Mouse (Mus musculus) ovary, postnatal 36 days (tissue): ENCODE results near the gene Fam161a.

ENCODE experiments used
- DNase-seq: peaks from one replicate; pipeline ENCODE4 v3.0.0; 2022; ENCODE audit warnings: low spot score, mixed read lengths

Fam161a gene

GRCm38 (mm10) chr11:22990393-22991126 lies 16.8 kb upstream of the Fam161a start, which contains the start of gene Cct4:
Cct4 (plus strand) TSS chr11:22990519.
- DNase-seq, result peak; percentile 94

GRCm38 (mm10) chr11:22991218-22991835 lies 16.0 kb upstream of the Fam161a start:
- no peak for DNase-seq

GRCm38 (mm10) chr11:22994271-22994670 lies 13.1 kb upstream of the Fam161a start:
- no peak for DNase-seq

GRCm38 (mm10) chr11:22995461-22995860 lies 11.9 kb upstream of the Fam161a start:
- DNase-seq, result no peak

- DNase-seq, result no peak
These were observed 9.0 kb upstream of the Fam161a start for GRCm38 (mm10) chr11:22998308-22998707.

- DNase-seq, result no peak
These were observed 2.1 kb upstream of the Fam161a start for GRCm38 (mm10) chr11:23005276-23005675.

GRCm38 (mm10) chr11:23007166-23007480 lies 208 bp upstream of the Fam161a start:
- DNase-seq, result no peak

GRCm38 (mm10) chr11:23008181-23008823 lies 971 bp downstream of the Fam161a start:
- DNase-seq, result peak; percentile 85

GRCm38 (mm10) chr11:23008824-23009200 lies 1.5 kb downstream of the Fam161a start:
- no peak for DNase-seq

GRCm38 (mm10) chr11:23013096-23013495 lies 5.8 kb downstream of the Fam161a start:
- DNase-seq, result no peak

- DNase-seq, result no peak
These were observed 6.4 kb downstream of the Fam161a start for GRCm38 (mm10) chr11:23013580-23014294.

- DNase-seq, result no peak
These were observed 7.7 kb downstream of the Fam161a start for GRCm38 (mm10) chr11:23014996-23015395.

GRCm38 (mm10) chr11:23017943-23018342 lies 10.6 kb downstream of the Fam161a start:
- no peak for DNase-seq

GRCm38 (mm10) chr11:23020116-23020770 lies 12.9 kb downstream of the Fam161a start:
- DNase-seq, result peak; percentile 22

GRCm38 (mm10) chr11:23020841-23021240 lies 13.5 kb downstream of the Fam161a start:
- no peak for DNase-seq

GRCm38 (mm10) chr11:23023155-23023554 lies 15.8 kb downstream of the Fam161a start:
- no peak for DNase-seq

- DNase-seq, result no peak
These were observed 16.8 kb downstream of the Fam161a start for GRCm38 (mm10) chr11:23024169-23024568.

- no peak for DNase-seq
These were observed 21.6 kb downstream of the Fam161a start for GRCm38 (mm10) chr11:23028957-23029356.

- no peak for DNase-seq
These were observed 22.1 kb downstream of the Fam161a start for GRCm38 (mm10) chr11:23029399-23029798.

GRCm38 (mm10) chr11:23047252-23047651 lies 39.9 kb downstream of the Fam161a start:
- DNase-seq, result no peak

- no peak for DNase-seq
These were observed 40.6 kb downstream of the Fam161a start for GRCm38 (mm10) chr11:23047663-23048582.
